Mouse (Mus musculus): ENCODE data around the gene Sult4a1.

GRCm38 (mm10) chr15:84126447-84126846 is 20.9 kb upstream of the Sult4a1 start:
- TF ChIP-seq POLR2A (IDR thresholded peaks at IDR 0.05; ENCODE audit: borderline replicate concordance, extremely low read depth, insufficient read depth, insufficient read length, poor library complexity, severe bottlenecking), result no peak
- no peak for TF ChIP-seq CTCF (IDR thresholded peaks at IDR 0.05; ENCODE audit: borderline replicate concordance, extremely low read depth, insufficient read depth, insufficient read length)
